Mouse (Mus musculus) layer of hippocampus, adult 9-10 months (tissue): ENCODE measurements around the gene Mymx.
A peak's percentile ranks its signal among the peaks of the same experiment; 100 is the strongest.

ENCODE experiments used
- DNase-seq: peaks from one replicate; pipeline ENCODE4 v3.0.0; 2022; ENCODE audit warnings: low spot score

Mymx gene

DNA sequence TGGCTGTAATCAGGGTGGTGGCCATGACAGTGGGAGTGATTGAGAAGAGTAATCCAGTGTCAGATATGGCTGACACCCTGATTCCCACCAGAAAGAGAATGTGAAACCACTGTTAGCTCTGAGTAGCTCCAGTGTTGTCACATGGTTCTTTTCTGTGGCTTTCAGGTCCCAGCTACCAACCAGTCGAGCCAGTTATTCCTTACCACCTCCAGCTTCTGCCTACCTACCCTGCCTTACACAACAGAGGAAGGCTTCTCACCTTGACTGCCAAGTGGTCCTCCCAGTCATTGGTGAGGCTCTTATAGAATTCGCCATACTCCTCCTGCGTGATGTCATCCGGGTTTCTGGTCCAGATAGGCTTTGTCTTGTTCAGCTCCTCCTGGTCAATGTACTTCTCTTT lies 31.9 kb downstream of the Mymx start:
- DNase-seq: no peak

DNA sequence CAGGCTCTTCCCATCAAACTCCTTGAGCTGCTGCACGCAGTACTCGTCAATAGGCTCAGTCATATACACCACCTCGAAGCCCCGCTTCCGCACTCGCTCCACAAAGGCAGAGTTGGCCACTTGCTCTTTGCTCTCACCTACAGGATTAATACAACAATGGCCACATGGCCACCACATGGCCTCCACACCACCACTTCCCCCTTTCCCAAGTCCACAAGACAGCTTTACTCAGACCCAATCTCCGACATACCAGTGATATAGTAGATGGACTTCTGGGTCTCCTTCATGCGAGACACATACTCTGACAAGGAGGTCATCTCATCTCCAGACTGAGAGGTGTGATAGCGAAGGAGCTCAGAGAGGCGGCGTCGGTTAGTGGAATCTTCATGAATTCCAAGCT lies 32.9 kb downstream of the Mymx start:
- DNase-seq: no peak

DNA sequence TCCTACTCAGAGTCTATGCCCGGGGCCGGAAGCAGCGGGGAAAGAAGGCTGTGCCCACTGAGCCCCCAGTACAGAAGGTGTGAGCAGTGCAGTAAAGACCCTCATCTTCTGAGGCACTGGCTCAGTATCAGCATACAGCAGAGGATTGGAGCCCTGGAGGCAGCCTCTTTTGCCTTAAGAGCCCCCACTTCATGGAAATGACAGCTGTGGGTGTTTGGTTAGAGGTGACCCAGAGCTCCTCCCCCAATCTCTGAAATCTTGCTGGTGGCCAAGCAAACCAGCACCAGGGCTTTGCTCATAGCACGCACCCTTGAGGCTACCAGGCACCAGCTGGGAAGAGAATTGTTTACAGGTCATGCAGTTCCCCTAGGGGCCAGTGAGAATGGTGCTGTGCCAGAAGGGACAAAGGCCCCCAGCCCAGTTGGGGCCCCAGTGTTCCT lies 34.7 kb downstream of the Mymx start:
- no peak for DNase-seq

DNA sequence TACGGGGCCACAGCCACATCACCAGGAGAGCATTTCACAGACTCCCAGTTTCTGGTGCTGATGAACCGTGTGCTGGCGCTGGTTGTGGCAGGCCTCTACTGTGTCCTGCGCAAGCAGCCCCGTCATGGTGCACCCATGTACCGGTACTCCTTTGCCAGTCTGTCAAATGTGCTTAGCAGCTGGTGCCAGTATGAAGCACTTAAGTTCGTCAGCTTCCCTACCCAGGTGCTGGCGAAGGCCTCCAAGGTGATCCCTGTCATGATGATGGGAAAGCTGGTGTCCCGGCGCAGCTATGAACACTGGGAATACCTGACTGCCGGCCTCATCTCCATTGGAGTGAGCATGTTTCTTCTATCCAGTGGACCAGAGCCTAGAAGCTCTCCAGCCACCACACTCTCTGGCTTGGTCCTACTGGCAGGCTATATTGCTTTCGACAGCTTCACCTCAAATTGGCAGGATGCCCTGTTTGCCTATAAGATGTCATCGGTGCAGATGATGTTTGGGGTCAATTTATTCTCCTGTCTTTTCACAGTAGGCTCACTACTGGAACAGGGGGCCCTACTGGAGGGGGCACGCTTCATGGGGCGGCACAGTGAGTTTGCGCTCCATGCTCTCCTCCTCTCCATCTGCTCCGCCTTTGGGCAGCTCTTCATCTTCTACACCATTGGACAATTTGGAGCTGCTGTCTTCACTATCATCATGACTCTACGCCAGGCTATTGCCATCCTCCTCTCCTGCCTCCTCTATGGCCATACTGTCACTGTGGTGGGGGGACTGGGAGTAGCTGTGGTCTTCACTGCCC lies 35.3 kb downstream of the Mymx start:
- DNase-seq: no peak

DNA sequence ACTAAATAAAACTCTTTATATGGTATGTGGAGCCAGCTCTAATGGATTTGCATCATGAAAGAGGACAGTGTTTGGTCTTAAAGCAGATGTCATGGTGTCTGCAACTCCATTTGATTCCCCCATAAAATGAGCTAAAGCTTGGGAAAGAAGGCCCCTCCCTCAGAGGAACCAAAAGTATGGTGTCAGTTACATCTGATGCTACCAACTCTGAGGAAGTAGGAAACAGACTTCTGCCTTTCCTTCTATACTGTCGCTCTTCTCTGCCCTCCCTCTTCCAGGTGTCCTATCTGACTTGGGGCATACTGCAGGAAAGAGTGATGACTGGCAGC lies 35.9 kb downstream of the Mymx start:
- DNase-seq: no peak

DNA sequence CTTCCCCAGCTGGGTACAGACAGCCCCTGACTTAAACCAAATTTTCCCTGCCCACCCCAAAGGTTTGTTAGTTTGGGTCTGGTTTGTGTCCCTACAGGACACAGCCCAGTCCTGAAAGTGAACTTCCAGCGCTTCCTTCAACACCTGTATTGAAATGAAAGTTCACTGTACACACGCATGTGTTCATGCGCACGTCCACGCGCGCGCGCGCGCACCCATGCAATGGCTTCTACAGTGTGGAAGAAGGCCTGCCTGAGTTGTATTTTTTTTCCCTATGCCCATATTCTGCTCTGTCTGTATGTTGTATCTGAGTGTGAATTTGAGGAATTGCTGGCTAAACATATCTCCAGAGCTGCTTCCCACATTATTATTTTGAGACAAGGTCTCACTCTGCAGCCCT lies 36.8 kb downstream of the Mymx start:
- DNase-seq: no peak

DNA sequence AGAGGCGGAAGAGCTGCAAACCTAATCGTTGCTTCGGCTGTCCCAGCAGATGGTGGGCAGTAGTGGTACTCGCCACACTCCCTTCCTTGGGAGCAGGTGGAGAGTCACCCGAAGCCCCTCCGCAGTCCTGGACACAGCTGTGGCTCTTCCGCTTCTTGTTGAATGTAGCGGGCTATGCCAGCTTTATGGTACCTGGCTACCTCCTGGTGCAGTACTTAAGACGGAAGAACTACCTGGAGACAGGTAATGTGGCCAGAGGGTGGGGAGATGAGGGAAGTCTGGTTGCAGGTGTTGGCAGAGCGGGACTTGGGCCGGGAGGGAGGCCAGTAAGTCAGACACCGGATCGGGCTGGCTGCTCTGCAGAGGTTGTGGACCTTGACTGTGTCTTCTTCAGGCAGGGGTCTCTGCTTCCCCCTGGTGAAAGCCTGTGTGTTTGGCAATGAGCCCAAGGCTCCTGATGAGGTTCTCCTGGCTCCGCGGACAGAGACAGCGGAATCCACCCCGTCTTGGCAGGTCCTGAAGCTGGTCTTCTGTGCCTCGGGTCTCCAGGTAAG lies 37.3 kb downstream of the Mymx start:
- no peak for DNase-seq

DNA sequence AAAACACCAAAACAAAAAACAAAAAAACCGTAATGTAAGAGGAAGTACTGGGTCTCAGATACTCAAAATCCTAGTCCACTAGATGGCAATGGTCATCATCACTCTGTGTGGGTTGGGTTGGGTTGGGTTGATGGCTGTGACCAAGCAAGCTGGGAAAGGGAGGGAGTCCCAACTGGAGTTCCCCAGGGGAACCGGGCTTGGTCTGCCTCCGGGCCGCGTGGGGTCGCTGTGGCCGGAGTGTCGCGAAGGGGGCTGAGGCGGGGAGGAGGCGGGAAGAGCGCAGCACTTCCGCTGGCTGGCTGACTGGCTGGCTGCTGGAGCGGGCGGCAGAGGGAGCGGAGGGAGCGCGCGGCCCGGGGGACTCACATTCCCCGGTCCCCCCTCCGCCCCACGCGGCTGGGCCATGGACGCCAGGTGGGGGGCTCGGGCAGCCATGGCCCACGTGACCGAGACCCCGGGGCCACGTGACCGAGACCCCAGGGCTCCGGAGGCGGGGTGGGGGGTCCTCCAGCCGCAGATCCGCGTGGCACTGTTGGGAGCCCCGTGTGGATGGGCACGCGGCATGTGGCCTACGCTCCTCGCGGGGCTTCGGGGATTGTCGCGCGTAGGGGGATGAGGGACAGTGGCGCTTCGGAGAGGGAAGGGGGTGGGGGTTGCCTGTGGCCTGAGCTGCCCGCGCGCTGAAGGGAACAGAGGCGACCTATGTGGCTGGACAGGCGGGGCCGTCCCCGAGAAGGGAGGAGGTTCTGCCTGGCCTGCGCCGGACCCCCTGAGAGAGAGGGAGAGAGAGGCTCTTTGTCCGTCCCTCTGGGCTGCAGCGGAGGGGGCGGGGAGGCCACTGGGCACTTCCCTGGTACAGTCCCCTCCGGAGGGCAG lies 38.0 kb downstream of the Mymx start, which contains the start of gene Slc35b2:
Gene Slc35b2 (plus strand): TSS at position 220 of the 876 bp plus-strand sequence.
- no peak for DNase-seq

DNA sequence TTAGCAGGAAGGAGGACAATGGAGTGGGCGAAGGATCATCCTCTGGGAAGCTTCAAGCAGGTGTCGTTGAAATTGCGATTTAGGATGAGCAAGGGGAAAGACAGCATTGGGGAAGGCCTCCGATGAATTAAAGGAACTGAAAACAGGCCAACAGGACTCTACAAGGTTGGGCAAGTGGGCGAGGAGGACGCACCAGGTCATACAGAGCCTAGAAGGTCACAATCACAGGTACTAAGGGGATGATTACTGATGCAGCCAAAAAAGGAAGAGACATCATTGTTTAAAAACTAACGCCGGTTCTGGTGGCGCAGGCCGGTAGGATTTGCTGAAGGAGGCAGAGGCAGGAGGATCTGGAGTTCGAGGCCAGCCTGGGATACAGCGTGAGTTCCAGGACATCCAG lies 38.7 kb downstream of the Mymx start:
- DNase-seq: no peak

DNA sequence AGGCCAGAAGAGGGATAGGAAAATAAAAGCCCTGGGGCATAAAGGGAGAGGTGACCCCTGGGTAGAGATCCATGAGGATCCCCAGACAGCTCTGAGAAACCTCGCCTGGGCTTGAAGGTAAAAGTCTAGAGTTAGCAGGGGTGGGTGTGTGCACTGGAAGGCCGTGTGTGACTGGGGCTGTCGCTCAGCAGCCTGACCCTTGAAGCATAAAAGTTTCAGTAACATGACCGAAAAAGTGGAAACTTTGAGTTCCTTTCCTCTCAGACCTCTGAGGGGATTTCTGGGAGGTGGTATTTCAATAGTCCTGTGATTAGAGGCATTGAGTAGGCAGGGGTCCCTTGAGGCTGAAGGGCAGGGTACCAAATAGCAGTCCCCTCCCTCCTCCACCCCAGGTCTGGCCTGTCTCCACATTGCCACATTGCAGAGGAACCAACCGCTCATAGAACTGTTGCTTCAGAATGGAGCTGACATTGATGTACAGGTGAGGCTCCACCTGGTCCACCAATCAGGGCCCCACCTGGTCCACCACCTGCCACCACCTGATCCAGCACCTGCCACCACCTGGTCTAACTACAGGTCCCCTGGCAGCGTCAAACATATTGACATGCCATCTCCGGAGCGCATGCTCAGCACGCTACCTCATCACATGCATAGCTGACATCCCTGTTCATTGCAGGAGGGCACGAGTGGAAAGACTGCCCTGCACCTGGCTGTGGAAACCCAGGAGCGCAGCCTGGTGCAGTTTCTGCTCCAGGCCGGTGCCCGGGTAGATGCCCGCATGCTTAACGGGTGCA lies 42.0 kb downstream of the Mymx start:
- no peak for DNase-seq

DNA sequence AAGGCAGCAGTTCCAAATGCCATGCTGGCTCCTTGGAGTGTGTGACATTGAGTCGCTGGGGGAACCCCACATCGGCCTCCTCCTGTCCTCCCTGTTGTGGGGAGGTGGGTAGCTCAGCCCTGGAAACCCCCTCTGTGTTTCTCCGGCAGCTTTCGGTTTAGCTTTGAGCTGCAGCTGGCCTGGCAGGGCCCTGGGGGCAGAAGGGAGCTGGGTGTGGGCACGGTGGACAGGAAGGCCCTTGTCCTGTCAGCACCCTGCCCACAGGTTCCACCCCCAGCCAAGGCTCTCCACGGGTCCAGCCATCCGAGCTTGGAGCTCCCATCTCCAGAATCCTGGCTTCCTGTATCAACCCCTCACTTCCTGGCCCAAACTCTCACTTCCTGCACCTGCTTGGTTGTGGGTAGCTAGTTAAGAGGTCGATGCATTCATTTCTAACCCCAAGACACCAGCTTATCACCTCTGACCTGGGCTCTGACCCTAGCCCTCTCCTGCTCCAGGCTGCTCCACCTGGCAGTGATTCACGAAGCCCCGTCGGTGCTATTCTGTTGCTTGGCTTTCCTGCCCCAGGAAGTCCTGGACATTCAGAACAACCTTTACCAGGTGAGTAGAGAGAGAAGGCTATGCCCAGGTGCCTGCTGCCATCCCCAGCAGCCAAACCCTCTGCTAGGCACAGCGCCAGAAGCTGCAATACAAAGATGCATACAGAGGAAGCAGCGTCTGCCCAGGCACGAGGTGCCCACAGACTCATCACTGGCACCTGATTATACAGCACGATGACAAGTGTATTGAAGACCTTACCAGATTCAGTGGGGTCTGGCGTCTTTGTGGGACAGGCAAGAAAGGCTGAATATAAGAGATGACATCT lies 43.7 kb downstream of the Mymx start:
- no peak for DNase-seq

DNA sequence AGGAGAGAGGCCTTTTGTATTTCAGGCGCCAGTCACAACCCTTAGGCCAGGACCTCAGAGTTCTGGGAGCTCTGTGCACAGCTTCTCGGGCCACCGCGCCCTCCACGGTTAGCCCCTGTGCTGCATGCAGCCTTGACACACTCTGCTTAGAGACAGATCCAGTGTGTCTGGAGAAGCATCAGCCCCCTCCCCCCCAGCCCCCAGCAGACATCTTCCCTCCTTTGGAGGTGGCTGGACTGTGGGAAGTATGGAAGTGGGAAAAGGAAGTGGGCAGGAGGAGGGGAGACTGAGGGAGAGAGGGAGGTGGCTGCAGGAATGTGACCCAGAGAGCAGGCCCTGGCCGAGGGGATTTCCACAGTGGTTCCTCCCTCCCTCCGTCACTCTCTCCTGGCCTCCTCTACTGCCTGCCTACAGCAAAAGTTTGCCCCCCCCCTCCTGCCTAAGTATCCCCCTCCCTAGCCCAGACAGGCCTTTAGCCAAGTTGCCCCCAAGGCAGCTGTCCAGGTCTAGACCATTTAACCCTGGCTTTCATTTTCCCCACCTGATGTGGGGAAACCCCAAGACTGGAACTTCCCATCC lies 44.6 kb downstream of the Mymx start:
- DNase-seq: no peak

DNA sequence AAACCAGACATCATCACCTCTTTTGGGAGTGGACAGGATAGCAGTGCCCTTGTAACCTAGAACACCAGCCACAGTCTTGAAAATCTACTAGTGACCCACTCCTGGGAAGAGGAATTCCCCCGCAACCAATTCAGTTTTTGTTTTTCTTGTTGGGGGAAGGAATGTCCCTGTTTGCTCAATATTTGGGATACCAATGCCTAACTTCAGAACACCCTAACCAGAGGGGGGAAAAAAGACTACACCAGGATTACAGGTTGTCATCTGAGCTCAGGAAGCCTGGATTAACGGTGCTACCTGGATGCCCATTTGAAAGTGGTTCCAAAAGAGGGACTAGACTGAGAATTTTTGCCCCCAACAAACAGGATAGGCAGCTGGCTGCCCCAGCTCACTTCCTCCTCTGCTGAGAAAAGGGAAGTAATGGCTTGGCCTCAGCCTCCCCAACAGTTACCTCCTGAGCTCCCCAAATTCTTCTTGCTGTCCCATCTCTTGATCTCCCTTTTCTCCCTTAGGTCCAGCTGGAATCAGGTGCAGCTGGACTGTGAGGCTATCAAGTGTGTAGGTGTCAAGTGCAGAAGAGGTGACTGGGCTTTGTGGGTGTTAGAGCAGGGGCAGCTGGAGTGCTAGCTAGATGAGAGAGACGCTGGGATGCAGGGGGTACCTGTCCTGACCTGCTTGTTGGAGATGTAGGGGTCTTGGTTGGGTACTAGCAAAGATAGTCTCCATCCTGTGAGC lies 45.2 kb downstream of the Mymx start:
- no peak for DNase-seq

DNA sequence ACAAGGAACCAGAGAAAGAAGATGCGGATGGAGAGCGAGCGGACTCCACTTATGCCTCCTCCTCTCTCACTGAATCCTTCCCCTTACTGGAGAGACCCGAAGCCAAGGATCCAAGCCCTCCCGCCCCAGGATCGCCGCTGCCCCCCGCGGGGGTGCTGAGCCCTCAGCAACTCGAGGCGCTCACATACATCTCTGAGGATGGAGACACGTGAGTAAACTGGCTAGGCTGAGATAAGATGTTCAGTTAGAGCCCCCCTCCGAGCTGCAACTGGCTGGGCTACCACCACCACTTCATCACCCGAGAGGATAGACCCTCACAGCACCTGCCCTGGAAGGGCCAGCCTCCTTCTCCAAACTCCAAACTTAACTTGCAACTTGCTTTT lies 45.8 kb downstream of the Mymx start:
- no peak for DNase-seq

DNA sequence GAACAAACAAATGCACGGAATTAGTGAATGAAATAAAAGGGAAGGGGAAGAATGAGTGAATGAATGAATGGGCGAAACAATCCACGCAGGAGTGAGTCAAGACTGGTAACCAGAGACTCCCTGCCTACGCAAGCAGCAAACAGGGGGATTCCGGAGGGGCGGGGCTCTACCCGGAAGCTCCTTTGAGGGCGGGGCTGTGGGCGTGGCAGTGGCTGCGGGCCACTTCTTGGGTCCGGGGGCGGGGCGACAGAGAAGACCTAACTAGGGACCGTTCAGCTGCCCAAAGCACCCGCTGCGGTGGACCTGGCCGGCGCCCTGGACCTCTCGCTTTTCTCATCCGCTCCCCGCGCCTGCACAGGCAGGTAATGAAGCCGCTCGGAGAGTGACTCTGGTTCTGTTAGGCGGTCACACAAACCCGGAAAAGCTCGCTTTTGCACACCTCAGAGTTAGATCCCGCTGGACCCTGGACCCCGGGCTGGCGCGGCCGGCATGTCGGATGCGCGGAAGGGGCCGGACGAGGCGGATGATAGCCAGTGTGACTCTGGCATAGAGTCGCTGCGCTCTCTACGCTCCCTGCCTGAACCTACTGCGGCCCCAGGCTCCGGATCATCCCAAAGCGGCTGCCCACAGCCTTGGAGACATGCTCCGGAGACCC lies 46.3 kb downstream of the Mymx start, which contains the start of gene Nfkbie:
Gene Nfkbie (plus strand): TSS at position 252 of the 655 bp plus-strand sequence.
- peak; percentile 66 for DNase-seq

DNA sequence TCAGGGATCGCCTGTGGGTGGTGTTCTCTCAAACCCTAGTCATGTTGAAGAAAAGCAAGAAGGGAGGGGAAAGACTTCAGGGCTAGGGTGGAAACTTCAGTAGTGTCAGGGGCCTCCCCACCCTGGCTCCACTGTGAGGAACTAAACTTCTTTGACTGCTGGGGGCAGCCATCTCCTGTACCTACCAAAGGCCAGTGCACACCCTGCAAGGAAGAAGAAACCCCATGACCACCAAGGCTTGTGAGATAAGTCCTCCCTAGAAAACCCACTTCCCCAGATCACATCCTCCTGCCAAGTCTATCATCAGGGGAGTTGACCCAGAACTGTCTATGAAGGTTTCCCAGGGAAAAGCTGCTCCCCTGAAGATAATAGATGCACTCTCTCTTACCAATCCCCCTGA lies 47.5 kb downstream of the Mymx start:
- no peak for DNase-seq

DNA sequence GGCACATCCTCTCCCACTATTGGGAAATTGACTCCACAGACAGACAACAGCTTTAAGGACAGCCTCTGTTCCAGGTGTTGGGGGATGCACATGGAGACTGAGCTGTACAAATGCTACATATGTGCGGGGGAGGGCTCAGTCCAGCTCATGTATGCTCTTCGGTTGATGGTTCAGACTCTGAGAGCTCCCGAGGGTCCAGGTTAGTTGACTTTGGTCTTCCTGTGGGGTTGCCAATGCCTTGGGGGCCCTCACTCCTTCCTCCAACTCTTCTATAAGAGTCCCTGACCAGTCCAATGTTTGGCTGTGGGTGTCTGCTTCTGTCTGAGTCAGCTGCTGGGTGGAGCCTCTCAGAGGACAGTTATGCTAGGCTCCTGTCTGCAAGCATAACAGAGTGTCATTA lies 48.8 kb downstream of the Mymx start:
- no peak for DNase-seq

DNA sequence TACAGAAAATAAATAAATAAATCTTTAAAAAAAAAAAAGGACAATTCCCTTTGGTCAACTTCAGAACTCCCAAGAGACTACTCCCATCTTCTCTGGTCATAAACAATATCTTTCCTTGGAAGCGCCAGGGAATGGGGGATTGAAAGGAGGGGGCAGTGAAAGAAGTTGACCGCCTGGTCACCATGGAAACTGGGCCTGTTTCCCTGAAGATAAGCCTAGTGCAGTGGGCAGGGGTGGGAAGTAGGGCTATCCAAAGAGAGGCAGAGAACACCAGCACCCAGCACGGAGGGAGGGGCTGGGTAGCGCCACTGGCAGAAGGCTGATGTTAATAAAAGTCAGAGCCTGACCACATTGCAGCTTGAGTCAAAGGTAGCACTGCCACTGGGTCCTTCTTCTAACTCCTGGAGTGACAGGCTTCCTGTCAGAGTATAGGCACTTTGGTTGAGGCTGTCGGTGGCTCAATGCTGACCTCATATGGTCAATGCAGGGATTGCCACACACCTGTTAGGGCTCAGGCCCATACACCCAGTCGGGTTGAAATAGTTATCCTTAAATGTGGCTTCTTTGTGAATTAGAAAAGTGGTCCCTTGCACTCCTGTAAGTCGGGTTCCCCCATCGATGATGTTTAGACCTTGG lies 50.0 kb downstream of the Mymx start:
- peak; percentile 81 for DNase-seq

DNA sequence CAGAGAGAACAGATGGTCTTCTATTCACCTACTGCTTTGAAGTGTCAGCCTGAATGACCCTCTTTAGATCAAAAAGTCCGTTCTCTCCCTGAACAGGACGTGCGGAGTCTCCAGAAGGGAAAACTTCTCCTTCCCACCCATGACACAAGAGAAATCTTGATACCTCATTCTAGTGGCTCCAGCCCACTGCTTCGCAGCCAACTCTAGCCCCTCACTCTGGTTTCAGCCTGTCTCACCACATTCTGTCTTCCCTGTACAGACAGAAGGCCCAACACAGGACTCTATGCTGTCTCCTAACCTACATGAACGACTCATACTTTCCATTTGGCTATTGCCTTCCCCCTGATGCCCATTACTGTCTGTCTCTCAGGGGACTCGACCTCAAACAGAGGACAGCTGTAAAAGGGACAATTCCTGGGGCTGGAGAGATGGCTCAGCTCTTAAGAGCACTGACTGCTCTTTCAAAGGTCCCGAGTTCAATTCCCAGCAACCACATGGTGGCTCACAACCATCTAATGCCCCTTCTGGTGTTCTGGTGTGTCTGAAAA lies 50.6 kb downstream of the Mymx start:
- DNase-seq: no peak
